Mouse (Mus musculus) E14TG2a.4 (cell line): Measurements from ENCODE around the gene Nudt4.

Experiments
- CTCF ChIP-seq: conservative IDR thresholded peaks from 2 replicates; pipeline ENCODE4 v1.5.1; 2014; ENCODE audit warnings: low read length
- POU5F1 ChIP-seq: IDR thresholded peaks from 2 replicates; pipeline ENCODE4 v1.6.1; 2014; ENCODE audit warnings: low read length, borderline replicate concordance

GRCm38 (mm10) chr10:95604979-95605613, 41.1 kb upstream of the Nudt4 start:
- TF ChIP-seq CTCF, result no peak
- no peak for TF ChIP-seq POU5F1
